Mouse (Mus musculus): ENCODE data around the gene Lrfn2. TPM values are rescaled to one million over a fixed set of nuclear protein-coding genes. Genes with fewer than 3 reads are reported as not detected.
A peak's percentile ranks its signal among the peaks of the same experiment; 100 is the strongest.

Lrfn2 gene
- polyA plus RNA-seq, 1 experiment from 2014 or later: 1.2 TPM

DNA sequence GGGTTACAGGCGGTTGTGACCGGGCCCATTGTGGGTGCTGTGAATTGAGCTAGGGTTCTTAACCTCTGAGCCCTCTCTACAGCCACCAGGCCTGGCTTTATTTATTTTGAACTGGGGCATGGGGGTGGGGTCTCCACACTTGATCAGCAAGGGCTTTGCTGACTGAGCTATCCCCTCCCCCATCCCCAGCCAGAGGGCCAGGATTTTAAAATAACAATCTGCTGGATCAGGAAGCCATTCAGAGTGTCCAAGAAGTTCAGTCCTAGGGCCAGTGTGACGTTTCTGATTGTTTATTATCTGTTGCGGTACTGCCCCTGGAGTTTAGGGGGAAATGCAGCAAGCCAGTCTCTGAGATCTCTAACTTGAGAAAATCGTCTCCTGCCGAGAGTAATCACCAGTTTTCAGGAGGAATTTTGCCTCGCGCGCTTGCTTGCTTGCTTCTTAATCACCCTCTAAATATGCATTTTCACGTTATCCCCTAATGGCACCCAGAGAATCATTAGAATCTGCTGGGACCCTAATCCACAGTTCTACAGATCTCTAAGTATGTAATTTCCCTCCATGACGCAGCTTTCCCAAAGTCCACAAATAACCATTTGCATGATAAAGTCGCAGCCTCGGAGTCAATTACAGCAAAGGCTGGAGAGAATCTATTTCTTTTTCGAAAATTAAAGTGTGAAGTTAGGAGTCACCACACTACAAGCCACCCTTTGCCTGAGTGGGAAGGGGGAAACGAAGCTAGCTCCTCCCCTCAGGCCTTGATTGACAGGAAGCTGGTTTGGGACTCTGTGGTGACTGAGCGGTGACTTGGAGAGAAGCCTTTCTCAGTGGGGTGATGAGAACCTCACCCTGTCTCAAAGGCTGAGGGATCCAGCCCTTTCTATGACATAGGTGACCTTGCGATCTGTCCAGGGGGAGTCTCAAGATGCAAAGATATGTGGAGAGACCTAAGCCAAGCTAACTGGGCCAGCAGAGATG, 85.5 kb downstream of the Lrfn2 start:
- no peaks in the 10 kb centered on the region for H3K27me3 ChIP-seq (ENCODE audit: control insufficient read depth, insufficient read depth, low read length)
- 45% methylated on average over 17 of the region's 17 CpGs for WGBS
- no peak overlapping the region for H3K4me3 ChIP-seq (ENCODE audit: low read depth, low read length)

DNA sequence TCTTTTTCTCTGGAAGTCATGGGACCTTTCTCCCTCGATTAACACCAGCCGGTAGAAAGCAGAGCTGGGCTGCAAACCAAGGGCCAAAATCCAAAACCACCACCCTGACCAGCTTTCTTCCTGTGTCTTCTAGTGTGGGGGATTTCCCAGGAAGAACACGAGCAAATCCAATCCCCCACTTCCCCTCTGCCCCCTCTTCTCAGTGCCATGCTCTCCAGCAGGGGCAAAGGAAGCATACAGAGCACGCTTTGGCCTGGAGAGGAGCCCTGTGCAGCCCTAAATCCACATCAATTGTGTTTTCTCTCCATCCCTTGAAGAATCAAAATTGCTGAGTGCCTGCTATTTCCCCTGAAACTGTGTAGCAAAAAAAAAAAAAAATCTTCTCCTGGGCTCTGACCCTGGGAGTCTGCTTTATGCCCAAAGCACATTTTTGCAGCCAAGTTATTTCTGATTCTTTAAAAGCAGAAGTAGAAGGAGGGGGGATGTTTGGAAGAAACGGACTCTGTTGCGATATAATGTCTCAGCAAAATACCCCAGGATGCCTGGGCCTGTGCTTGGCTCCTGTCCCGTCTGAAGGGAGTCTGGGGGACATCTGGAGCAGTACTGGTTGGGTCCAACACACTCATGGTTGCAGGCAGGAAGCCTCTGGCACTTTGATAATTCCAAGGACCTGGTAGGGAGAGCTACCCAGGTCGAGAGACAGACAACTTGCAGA, 86.8 kb downstream of the Lrfn2 start:
- H3K36me3 ChIP-seq (ENCODE audit: control insufficient read depth, insufficient read depth, low read length): no peaks in the 10 kb centered on the region
- WGBS: 65% methylated on average over 8 of the region's 8 CpGs
- H3K9me3 ChIP-seq (ENCODE audit: control insufficient read depth, low read depth, low read length): no peaks in the 10 kb centered on the region
- H3K4me2 ChIP-seq (replicated peaks; ENCODE audit: low read depth, low read length): no peak overlapping the region
- no peak for ATAC-seq (ENCODE audit: insufficient number of reproducible peaks, insufficient read depth, low FRiP score, low read depth)
- H3K9ac ChIP-seq (replicated peaks; ENCODE audit: low read depth, low read length): no peak overlapping the region
- H3K4me3 ChIP-seq (ENCODE audit: low read depth, low read length): no peak overlapping the region
- H3K27me3 ChIP-seq (ENCODE audit: control insufficient read depth, insufficient read depth, low read length): no peaks in the 10 kb centered on the region
- H3K27ac ChIP-seq (ENCODE audit: low read length): no peak overlapping the region
- no peaks in the 10 kb centered on the region for H3K4me1 ChIP-seq (ENCODE audit: control insufficient read depth, insufficient read depth, low read length)

More for the DNA sequence above, 85.5 kb downstream of the Lrfn2 start:
- Histone ChIP-seq H3K36me3 (ENCODE audit: control insufficient read depth, insufficient read depth, low read length) (no peaks in the 10 kb centered on the region), H3K4me1 (ENCODE audit: control insufficient read depth, insufficient read depth, low read length) (no peaks in the 10 kb centered on the region), H3K9me3 (ENCODE audit: control insufficient read depth, low read depth, low read length) (no peaks in the 10 kb centered on the region), H3K9ac (replicated peaks; ENCODE audit: low read depth, low read length) (no peak overlapping the region), H3K4me2 (replicated peaks; ENCODE audit: low read depth, low read length) (no peak overlapping the region), H3K27ac (ENCODE audit: low read length) (no peak overlapping the region)
- ATAC-seq (ENCODE audit: insufficient number of reproducible peaks, insufficient read depth, low FRiP score, low read depth): no peak

DNA sequence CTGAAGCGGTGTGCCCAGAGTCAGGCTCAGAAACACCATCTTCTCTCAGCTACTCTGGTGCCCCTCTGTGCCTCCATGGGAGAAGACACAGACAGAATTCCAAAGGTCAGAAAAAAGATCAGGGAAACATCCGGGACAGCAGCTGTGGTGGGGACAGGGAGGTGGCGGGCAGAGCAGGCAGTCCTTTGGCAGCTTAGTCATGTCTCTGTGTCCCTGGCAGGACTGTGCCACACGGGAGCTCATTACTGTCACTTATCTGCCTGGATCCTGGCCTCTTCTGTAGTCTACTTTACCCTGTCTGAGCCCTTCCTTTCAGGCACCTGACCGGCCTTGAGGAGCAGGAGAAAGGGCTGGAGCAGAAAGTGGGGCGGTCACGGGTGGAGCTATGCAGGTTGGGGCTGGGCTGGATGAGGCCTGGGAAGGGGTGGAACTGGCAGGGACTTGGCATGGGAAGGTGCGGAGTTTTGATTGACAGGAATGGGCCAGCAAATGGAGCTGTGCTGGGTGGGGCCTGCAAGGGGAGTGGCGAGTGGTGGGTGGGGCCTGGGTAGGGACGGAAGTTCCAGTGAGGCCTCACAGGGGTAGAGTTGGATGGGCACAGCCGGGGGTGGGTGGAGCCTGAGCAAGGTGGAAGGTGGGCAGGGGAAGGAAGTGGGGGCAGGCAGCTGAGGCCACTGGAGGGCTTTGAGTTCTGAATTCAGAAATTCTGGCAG, 97.5 kb downstream of the Lrfn2 start:
- no peaks in the 10 kb centered on the region for H3K36me3 ChIP-seq (ENCODE audit: control insufficient read depth, insufficient read depth, low read length)
- 35% methylated on average over 11 of the region's 11 CpGs for WGBS
- H3K4me3 ChIP-seq (ENCODE audit: low read depth, low read length): no peak overlapping the region
- H3K27me3 ChIP-seq (ENCODE audit: control insufficient read depth, insufficient read depth, low read length): no peaks in the 10 kb centered on the region
- H3K4me2 ChIP-seq (replicated peaks; ENCODE audit: low read depth, low read length): no peak overlapping the region
- H3K27ac ChIP-seq (ENCODE audit: low read length): no peak overlapping the region
- H3K9ac ChIP-seq (replicated peaks; ENCODE audit: low read depth, low read length): no peak overlapping the region
- H3K4me1 ChIP-seq (ENCODE audit: control insufficient read depth, insufficient read depth, low read length): no peaks in the 10 kb centered on the region; the same call in 1 of the 2 replicates
- no peaks in the 10 kb centered on the region for H3K9me3 ChIP-seq (ENCODE audit: control insufficient read depth, low read depth, low read length)
- ATAC-seq (ENCODE audit: insufficient number of reproducible peaks, insufficient read depth, low FRiP score, low read depth): peak; percentile 90

DNA sequence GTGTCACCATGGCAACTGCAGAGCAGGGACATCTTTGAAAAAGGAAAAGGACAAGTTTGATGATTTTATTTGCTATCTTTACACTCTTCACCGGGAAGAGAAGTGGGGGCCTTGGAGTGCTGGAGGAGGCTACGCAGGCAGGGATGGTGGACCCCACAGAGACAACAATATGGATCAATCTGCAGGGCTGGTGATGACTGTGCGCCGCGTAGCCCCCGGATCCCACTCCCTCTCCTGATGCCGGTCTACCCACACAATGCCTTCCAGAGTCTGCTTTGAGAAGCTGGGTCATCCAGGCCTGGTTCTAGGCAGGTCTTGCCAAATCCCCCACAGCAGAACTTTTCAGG, 98.1 kb downstream of the Lrfn2 start:
- H3K27me3 ChIP-seq (ENCODE audit: control insufficient read depth, insufficient read depth, low read length): no peaks in the 10 kb centered on the region
- WGBS: 87% methylated on average over 7 of the region's 7 CpGs
- H3K27ac ChIP-seq (ENCODE audit: low read length): no peak overlapping the region
- H3K4me1 ChIP-seq (ENCODE audit: control insufficient read depth, insufficient read depth, low read length): no peaks in the 10 kb centered on the region; the same call in 1 of the 2 replicates
- no peaks in the 10 kb centered on the region for H3K9me3 ChIP-seq (ENCODE audit: control insufficient read depth, low read depth, low read length)
- H3K9ac ChIP-seq (replicated peaks; ENCODE audit: low read depth, low read length): no peak overlapping the region
- no peak for ATAC-seq (ENCODE audit: insufficient number of reproducible peaks, insufficient read depth, low FRiP score, low read depth)
- no peak overlapping the region for H3K4me3 ChIP-seq (ENCODE audit: low read depth, low read length)
- H3K4me2 ChIP-seq (replicated peaks; ENCODE audit: low read depth, low read length): no peak overlapping the region
- no peaks in the 10 kb centered on the region for H3K36me3 ChIP-seq (ENCODE audit: control insufficient read depth, insufficient read depth, low read length)

DNA sequence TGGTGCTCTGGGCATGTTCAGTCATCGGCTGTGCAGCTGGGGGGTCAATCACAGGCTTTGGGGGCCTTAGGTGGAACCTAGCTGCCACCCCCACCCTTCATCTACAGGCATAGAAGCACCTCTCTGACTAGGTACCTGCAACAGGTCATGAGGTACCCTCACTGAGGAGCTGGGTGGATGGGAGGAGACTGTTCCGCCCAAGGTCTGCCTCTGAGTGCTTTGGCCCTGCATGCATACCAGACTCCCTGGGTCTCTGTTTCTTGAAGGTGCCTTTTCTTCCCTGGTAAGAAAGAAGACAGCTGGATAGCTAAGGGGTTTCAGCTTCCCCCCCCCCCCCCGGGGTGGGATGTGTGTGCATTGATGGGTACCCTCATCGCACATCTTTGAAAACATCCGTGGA, 98.7 kb downstream of the Lrfn2 start:
- Histone ChIP-seq H3K4me2 (replicated peaks; ENCODE audit: low read depth, low read length) (no peak overlapping the region), H3K27me3 (ENCODE audit: control insufficient read depth, insufficient read depth, low read length) (no peaks in the 10 kb centered on the region), H3K4me1 (ENCODE audit: control insufficient read depth, insufficient read depth, low read length) (no peaks in the 10 kb centered on the region; the same call in 1 of the 2 replicates), H3K27ac (ENCODE audit: low read length) (no peak overlapping the region), H3K9ac (replicated peaks; ENCODE audit: low read depth, low read length) (no peak overlapping the region), H3K9me3 (ENCODE audit: control insufficient read depth, low read depth, low read length) (no peaks in the 10 kb centered on the region), H3K36me3 (ENCODE audit: control insufficient read depth, insufficient read depth, low read length) (no peaks in the 10 kb centered on the region), H3K4me3 (ENCODE audit: low read depth, low read length) (no peak overlapping the region)
- 82% methylated on average over 5 of the region's 5 CpGs for WGBS
- no peak for ATAC-seq (ENCODE audit: insufficient number of reproducible peaks, insufficient read depth, low FRiP score, low read depth)

DNA sequence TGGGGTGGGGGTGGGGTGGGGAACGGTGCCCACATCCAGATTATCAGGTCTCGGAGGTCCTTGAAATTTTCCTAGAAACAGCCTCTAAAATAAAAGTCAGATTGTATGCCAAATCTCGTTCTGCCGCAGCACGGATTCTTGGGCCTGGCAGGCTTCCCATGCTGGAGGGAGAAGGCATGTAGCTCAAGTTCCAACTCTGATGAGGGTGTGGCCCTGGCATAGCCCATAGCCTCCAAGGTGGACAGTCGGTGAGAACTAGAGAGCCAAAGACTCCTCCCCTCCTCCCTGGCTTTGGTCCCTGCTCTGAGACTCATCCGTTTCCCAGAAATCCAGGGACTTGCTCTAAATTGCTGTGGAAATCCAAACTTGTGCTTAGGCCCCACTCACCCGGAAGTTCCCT, 99.6 kb downstream of the Lrfn2 start:
- H3K4me2 ChIP-seq (replicated peaks; ENCODE audit: low read depth, low read length): no peak overlapping the region
- no peak for ATAC-seq (ENCODE audit: insufficient number of reproducible peaks, insufficient read depth, low FRiP score, low read depth)
- no peaks in the 10 kb centered on the region; the same call in 1 of the 2 replicates for H3K4me1 ChIP-seq (ENCODE audit: control insufficient read depth, insufficient read depth, low read length)
- no peak overlapping the region for H3K9ac ChIP-seq (replicated peaks; ENCODE audit: low read depth, low read length)
- H3K9me3 ChIP-seq (ENCODE audit: control insufficient read depth, low read depth, low read length): no peaks in the 10 kb centered on the region
- no peaks in the 10 kb centered on the region for H3K27me3 ChIP-seq (ENCODE audit: control insufficient read depth, insufficient read depth, low read length)
- 63% methylated on average over 8 of the region's 8 CpGs for WGBS
- no peak overlapping the region for H3K27ac ChIP-seq (ENCODE audit: low read length)
- no peak overlapping the region for H3K4me3 ChIP-seq (ENCODE audit: low read depth, low read length)
- H3K36me3 ChIP-seq (ENCODE audit: control insufficient read depth, insufficient read depth, low read length): no peaks in the 10 kb centered on the region

DNA sequence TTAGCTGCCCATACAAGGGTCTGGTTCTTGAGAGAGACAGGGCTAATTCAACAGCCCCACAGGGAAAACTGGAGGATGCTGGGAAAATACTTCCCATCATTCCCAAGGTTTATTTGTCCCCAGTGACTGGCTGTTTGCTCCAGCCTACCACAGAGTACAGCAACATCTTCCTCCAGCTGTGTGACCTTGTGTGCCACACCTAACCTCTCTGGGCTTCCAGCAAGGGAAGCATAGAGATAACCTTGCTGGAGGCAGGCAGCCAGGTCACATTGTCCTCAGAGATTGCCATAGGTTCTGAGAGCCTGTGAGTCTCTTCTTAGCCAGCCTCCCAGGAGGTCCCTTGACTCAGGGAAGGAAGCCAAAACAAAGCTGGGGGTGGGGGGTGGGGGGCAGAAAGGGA, 101.1 kb downstream of the Lrfn2 start:
- H3K9ac ChIP-seq (replicated peaks; ENCODE audit: low read depth, low read length): no peak overlapping the region
- H3K4me3 ChIP-seq (ENCODE audit: low read depth, low read length): no peak overlapping the region
- no peak overlapping the region for H3K27ac ChIP-seq (ENCODE audit: low read length)
- ATAC-seq (ENCODE audit: insufficient number of reproducible peaks, insufficient read depth, low FRiP score, low read depth): no peak
- H3K27me3 ChIP-seq (ENCODE audit: control insufficient read depth, insufficient read depth, low read length): no peaks in the 10 kb centered on the region
- no peak overlapping the region for H3K4me2 ChIP-seq (replicated peaks; ENCODE audit: low read depth, low read length)
- no peaks in the 10 kb centered on the region for H3K9me3 ChIP-seq (ENCODE audit: control insufficient read depth, low read depth, low read length)
- no peaks in the 10 kb centered on the region for H3K36me3 ChIP-seq (ENCODE audit: control insufficient read depth, insufficient read depth, low read length)
- no peaks in the 10 kb centered on the region; the same call in 1 of the 2 replicates for H3K4me1 ChIP-seq (ENCODE audit: control insufficient read depth, insufficient read depth, low read length)

DNA sequence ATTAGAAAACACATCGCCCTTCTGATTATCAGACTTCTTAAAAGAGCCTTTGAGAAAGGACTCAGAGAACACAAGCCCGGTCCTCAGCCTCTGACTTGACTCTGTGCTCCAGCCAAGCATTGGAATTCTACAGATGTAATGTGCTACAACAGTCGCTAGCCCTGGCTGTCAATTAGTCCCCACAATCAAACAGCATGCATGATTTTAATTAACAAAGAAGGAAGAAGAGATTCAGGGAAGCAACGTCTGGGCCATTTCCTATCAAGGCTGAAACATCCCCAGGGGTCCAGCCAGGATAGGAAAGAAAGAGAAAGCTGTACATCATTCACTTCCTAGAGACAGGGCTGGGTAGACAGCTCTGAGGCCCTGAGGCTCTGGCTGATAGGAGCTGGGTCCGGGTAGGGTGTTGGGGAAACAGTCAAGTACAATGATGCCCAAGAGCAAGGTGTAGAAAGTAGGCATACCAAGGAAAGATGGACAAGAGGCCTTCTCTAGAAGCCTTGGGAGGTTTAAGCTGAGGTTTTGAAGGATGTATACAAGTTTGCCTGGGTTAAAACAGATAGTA, 101.6 kb downstream of the Lrfn2 start:
- no peaks in the 10 kb centered on the region for H3K9me3 ChIP-seq (ENCODE audit: control insufficient read depth, low read depth, low read length)
- no peaks in the 10 kb centered on the region for H3K36me3 ChIP-seq (ENCODE audit: control insufficient read depth, insufficient read depth, low read length)
- H3K4me2 ChIP-seq (replicated peaks; ENCODE audit: low read depth, low read length): no peak overlapping the region
- H3K27ac ChIP-seq (ENCODE audit: low read length): no peak overlapping the region
- no peaks in the 10 kb centered on the region; the same call in 1 of the 2 replicates for H3K4me1 ChIP-seq (ENCODE audit: control insufficient read depth, insufficient read depth, low read length)
- no peak for ATAC-seq (ENCODE audit: insufficient number of reproducible peaks, insufficient read depth, low FRiP score, low read depth)
- H3K4me3 ChIP-seq (ENCODE audit: low read depth, low read length): no peak overlapping the region
- H3K9ac ChIP-seq (replicated peaks; ENCODE audit: low read depth, low read length): no peak overlapping the region
- no peaks in the 10 kb centered on the region for H3K27me3 ChIP-seq (ENCODE audit: control insufficient read depth, insufficient read depth, low read length)
- WGBS: 51% methylated on average over 5 of the region's 5 CpGs

Measured in stomach, embryonic 14.5 days (tissue).